Mouse (Mus musculus) lung, postnatal 0 days (tissue): Measurements from ENCODE around the gene Tas1r1.
"Not testable (repeated sequence)": the region's sequence is repeated elsewhere in the genome, so short reads cannot be mapped to it uniquely, and the experiment has no call there.

Experiments used
- CTCF ChIP-seq: IDR thresholded peaks from 2 replicates; pipeline ENCODE4 v1.5.1; 2016; ENCODE audit warnings: antibody characterized with exemption, mild to moderate bottlenecking
- EP300 ChIP-seq: IDR thresholded peaks from 2 replicates; pipeline ENCODE4 v1.6.1; 2016; ENCODE audit warnings: antibody characterized with exemption, mild to moderate bottlenecking, control low read depth

- peak; percentile 56 for TF ChIP-seq CTCF
- not testable (repeated sequence) for TF ChIP-seq EP300
These were observed 1.9 kb downstream of the Tas1r1 start for GRCm38 (mm10) chr4:152036464-152036863.
